Mouse (Mus musculus) heart, postnatal 10 days (tissue): ENCODE data around the gene Adam21. TPM values are rescaled to one million over a fixed set of nuclear protein-coding genes. Genes with fewer than 3 reads are reported as not detected.
"Not testable (repeated sequence)": the region's sequence is repeated elsewhere in the genome, so short reads cannot be mapped to it uniquely, and the experiment has no call there.

Experiments
- DNase-seq, 2 experiments: peaks; one replicate each; pipeline ENCODE4 v3.0.0; 2021
- intact Hi-C: fragments of 180-260 bp; cut with DNase I; formaldehyde crosslinking; loops from one replicate; pipeline ENCODE4 v1.15.1; 2025
- total RNA-seq, 2 experiments: library from RNA; stranded (reverse); gene quantifications; 2 replicates each; pipeline ENCODE4 v1.2.3; 2021

The Adam21 gene
- total RNA-seq = under 1 TPM; 0.07 to 0.14 TPM

DNA sequence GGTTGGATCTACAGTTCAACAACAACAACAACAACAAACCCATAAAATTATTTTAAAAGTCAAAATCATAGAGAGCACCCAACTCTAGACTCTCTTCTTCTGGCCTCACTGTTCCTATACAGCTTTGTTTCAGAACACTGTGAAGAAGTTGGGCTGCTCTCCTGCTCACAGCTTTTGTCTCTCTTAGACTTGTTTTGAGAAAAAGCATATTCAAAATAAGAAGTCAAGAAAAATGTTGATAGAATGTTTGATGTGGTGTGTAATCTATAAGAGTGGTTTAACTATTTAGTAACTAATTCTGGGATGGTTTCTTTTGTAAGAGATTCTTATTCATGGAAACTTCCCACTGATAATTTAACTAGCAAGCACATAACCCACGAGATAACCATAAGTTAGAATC, at the start of gene Adam21:
Gene Adam21 (minus strand): TSS at position 101 of the 400 bp plus-strand sequence.
- no peak for DNase-seq
- intact Hi-C loops = no loop called here

DNA sequence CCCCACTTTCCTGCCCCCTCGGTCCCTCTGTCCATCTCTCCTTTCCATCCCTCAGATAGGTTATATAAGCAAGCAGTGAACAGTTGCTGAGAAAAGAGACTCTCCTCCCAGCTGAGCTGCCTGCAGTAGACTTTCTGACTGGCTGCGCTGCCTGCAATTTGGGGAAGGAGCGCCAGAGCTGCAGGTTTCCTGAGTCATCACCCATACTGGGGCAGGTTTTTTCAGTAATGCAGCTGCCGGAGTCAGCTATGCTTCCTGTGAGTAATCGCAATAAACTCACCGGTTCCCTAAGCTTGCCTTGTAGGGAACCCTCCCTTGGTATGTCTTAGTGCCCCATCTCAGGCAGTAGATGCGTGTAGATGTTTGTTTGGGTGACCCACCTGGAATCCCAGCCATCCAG, 48.7 kb upstream of the Adam21 start:
- DNase-seq = no peak
- intact Hi-C loops = loop anchor here (5.0 kb wide), 1 partner anchor 300 kb away; no protein-coding TSS in a partner anchor

DNA sequence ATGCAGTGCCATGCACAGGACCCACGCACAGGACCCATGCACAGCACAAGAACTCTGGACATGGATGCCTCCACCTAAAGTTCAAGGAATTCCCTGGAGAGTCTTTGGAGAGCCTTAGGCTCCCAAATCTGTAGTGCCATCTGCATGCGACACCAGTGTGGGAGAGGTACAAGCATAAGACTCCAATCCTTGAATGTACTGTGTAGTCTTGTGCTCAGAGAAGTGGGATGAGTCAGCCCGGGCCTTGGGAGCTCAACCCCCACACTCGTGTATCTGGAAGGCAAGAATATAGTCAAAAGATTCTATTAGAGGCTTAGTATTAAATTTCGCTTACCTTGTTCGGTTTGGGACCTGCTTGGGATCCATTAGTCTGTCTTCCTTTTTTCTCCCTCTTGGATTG, 47.5 kb upstream of the Adam21 start:
- intact Hi-C loops = loop anchor here (5.0 kb wide), 1 partner anchor 301 kb away; no protein-coding TSS in a partner anchor
- no peak for DNase-seq

DNA sequence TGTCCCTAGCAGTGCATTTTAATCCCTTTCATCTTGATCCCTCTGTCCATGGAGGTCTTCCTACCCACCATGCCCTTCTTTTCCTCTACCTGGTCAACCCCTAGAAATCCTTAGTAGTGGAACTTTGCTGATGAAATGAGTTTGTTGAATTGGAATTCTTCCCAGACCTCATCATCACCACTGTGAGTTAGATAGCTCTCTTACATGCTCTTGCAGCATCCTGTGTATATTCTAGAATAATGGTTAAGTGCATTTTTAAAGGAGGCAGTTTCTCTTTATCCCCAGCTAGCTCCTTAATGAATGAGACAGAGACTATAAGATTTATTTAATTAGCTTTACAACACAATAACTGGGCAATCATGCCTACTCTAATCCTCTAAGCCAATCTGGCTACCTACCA, 41.2 kb upstream of the Adam21 start:
- intact Hi-C loops = no loop called here
- no peak for DNase-seq

DNA sequence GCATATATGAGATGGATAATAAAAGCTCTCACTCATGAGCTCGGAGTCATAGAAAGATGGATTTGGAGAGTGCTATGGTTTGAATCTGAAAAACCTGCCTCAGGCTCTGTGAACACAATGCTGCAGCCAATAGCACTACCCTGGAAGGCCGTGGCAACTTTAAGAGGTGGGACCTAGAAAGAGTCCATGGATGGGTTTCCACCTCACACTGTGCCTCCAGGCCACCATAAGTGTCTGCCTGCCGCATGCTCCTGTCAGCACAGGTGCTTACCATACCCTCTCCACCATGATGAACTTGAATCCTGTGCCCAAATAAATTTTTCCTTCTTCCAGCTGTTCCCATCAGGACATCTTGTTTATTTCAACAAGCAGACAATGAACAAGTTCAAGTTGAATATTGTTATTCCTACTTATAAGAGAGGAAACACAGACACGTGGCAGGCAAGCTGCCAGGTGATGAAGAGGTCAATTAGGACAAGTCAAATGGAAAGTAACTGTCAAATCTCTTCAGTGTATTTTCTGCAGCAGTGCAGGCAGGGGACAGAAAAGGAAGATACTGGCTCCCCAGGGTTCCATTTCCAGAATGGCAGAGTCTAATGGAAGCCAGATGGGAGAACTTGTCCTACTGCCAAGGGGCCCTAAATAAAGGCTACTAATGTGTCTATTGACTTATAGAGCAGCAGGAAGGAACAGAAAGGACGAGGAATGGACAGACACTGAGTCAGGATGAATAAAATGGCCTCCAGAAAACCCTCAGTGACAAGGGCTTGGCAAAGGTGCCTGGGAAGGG, 36.9 kb upstream of the Adam21 start:
- intact Hi-C loops = no loop called here
- DNase-seq = no peak

DNA sequence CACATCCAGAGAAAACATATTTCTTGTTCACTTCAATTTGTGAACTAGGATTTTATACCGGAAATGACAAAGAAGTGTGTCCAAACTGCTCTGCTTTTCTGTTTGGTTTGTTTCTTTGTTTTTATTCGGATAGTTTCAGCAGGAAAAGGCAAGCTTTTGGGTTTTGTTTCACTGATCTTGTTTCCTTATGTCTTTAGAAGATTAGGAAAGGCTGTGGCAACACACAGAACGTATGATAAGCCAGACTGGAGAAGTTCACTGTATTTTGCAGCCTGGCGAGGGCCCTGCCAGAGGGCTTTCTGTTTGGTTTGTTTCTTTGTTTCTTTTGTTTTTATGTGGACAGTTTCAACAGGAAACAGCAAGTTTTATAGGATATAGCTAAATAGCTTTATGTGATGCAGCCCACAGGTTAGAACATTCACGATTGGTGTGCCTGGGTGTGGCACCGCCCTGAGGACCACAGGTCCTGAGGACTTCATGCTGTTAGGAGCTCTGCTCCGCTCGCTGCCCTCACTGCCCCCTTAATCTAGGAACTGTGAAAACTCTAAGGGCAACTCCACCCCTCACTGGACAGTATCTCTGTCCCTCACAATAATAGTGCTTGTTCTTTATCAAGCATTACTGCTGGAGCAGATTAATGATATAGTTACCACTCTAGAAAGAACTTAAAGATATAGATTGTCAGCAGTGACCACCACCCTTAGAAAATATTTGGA, 28.4 kb upstream of the Adam21 start:
- intact Hi-C loops = loop anchor here (5.0 kb wide), 1 partner anchor 109 kb away; the partner anchor contains the start of gene Cox16
- no peak for DNase-seq

DNA sequence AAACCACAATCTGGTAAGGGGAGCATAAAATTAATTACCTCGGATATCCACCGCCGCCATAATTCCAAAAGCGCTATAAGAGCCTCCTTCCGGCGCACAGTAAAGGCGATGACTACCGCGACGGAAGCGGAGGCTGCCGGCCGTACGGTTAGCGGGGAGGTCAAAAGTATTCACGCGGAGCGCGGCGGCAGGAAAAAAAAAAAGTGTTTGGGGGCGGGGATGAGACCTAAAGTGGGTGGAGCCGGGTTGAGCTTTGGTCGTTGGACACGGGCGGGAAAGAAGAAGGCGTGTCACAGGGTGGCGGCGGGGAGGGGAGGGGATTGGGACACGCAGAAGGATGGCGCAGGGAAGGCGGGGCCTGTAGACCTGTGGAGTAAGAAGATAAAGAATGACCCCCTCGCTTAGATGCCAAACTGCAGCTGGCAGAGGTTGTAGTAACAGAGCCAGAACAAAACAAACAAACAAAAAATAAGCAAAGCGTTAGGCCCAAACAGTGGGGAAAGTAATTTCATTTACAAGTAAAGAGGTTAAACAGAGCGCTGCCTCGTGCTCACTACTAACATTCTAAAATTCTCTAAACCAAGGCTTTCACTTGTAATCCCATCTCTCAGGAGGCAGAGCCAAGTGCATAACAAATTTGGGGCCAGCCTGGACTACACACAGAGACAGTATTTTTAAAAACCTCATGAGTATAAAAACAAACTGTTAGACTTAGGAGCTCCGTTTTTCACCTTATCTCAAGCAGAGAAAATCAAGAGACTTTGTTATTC, 26.8 kb upstream of the Adam21 start, which contains the start of gene Med6:
Gene Med6 (minus strand): TSS at position 107 of the 770 bp plus-strand sequence.
- DNase-seq = peak; percentile 95
- intact Hi-C loops = loop anchor here (2.0 to 5.0 kb wide), 2 partner anchors 62 to 108 kb away; partner anchors contain the start of genes Cox16, Gm20498 and Synj2bp

DNA sequence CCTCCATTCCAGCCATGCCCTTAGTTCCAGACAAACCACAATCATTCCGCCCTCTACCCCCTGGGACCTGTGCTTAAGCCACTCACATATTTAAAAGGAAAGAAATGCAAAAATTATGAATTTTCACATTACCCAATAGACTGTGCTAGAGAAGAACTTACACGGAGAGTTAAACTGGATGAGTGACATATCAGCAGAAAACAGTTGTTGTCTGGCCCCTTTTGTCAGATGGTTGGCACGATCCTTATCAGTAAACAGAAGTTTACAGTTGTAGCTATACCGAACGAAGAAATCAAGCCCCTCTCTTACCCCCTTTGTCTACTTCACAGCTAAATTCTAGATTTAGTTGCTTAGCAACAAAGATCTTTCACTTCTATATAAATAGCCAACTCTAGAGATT, 343 bp downstream of the Adam21 start:
- no peak for DNase-seq
- intact Hi-C loops = no loop called here

DNA sequence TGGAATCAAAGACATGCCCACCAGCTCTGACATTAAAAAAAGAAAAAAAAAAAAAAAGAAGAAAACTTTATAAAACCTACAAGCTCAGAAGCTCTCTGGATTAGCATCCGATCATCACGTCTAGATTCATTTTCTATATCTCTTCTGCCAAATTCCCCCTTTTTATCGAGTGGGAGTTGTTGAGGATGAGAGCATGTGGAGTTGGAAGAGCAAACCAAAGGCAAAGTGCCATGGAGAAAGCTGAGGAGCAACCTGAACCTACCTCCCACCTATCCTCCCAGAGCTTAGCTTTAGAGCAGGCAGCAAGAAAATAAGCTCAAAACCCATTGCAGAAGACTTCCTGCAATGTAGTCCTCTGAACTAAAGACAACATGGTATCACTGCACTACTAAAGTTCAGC, 4.1 kb downstream of the Adam21 start:
- DNase-seq = no peak
- intact Hi-C loops = no loop called here

DNA sequence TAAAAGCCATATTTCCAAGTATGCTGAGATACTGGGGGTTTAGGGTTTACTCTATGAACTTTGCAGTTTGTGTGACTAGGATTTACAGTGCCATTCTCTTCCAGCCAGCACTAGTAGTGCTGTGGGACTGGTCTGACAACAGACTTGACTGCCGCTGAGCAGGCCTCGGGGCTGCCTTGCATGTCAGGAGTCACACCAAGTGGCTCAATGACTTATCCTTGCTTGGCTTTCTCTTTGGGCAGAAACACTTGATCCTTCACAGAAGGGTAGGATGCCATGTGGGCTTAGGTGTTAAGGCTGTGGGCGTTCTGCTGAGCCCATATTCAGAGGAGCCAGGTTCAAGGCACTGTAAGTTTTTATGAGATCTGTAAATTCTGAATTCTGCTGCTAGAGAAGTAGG, 19.0 kb downstream of the Adam21 start:
- DNase-seq = no peak

DNA sequence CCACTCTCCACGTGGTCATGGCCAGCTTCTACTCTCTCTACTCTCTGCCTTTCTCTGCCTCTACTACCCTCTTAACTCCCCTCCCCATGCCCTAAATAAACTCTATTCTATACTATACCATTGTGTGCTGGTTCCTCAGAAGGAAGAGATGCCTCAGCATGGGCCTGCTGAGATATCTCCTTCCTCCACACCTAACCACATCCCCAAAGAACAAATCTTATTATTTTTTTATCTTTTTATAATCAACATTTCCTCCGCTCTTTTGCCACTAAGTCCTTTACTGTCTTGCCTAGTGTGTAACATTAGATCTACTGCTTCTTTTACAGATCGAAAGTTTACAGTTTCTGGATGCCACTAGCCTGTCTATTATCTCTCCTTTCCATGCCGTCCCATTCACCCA, 21.1 kb downstream of the Adam21 start:
- no peak for DNase-seq
- intact Hi-C loops = no loop called here

More for the DNA sequence above, 19.0 kb downstream of the Adam21 start:
- intact Hi-C loops = no loop called here

DNA sequence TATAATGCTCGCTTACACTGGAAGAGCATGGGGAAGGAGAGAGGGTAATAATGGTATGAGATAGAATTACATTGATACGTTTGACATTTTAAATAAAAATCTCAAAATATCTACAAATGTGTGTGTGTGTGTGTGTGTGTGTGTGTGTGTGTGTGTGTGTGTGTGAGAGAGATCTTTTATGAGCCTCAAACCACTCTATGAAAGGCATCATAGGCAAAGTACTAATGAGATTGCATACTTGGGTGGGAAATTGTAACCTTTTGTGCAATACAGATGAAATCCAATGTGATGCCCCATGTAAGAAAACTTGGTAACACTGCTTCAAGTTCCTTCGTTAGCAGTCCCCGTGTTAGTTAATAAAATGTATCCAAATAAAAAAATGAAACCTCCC, 35.2 kb downstream of the Adam21 start:
- peak in 1 of 2 experiments; percentile 4 for DNase-seq
- intact Hi-C loops = loop anchor here (2.0 kb wide), 1 partner anchor 62 kb away; the partner anchor contains the start of gene Med6

DNA sequence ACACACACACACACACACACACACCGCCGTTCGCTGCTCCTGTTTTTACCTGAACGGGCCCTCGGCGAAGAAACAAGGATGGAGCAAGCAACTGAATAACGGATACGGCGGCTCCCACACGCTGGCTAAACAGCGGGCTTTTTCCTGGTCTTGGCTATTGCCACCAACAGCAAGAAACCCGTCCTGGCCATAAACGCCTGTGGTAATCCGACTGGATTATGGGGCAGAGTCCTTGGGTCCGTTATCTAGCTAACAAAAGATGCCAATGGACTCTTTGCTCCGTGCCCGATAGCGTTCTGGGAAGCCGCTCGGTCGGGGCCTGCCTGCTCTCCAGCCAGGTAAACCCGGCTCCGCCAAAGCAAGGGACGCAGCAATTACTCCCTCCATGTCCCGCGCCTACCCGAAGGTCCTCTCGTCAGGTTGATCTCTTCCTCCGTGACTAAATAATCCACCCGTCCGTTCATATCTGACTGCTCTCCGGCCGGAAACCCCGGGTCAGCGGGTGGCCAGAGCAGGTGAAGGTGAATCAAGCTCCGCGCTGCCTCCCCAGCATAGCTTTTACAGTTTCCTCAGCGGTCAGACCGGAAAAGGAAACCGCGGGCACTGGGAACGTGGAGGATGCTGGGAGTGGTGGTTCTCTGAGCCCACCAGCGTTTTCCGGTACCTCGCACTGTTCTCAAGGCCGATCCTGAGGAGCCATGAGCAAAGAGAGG, 35.8 kb downstream of the Adam21 start, which contains the start of the genes Gm20498 and Synj2bp:
Gene Gm20498 (minus strand): TSS at position 590 of the 713 bp plus-strand sequence.
Gene Synj2bp (minus strand): TSS at position 596 of the 713 bp plus-strand sequence.
- DNase-seq = peak; percentile 89
- intact Hi-C loops = loop anchor here (2.0 kb wide), 1 partner anchor 62 kb away; the partner anchor contains the start of gene Med6

DNA sequence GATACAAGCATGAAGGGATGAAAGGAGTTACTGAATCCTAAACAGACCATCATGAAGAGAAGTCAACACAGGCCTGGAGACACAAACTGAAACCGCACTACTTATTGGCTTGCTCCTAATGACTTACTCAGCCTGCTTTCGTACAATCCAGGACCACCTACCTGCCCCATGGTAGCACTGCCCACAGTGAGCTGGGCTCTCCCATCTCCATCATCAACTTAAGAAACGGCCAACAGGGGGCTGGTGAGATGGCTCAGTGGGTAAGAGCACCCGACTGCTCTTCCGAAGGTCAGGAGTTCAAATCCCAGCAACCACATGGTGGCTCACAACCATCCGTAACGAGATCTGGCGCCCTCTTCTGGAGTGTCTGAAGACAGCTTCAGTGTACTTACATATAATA, 37.7 kb downstream of the Adam21 start:
- DNase-seq, intact Hi-C loops: not testable (repeated sequence)

Other genes starting within 250 kb of the Adam21 start
- gene Slc8a3, start 235.3 kb downstream of the Adam21 start, total RNA-seq = under 1 TPM; 0.26 to 0.27 TPM
- under 1 TPM; 0.45 to 0.55 TPM for gene Gm4787, start 189.0 kb downstream of the Adam21 start, total RNA-seq
- under 1 TPM; 0.74 to 0.89 TPM for gene Adam4, start 146.5 kb downstream of the Adam21 start, total RNA-seq
- 10 to 100 TPM; 65.3 to 68.3 TPM for gene Cox16, start 83.3 kb downstream of the Adam21 start, total RNA-seq
- 10 to 100 TPM; 35.8 to 42.6 TPM for gene Gm20498, start 35.6 kb downstream of the Adam21 start, total RNA-seq
- gene Synj2bp, start 35.6 kb downstream of the Adam21 start, total RNA-seq = 10 to 100 TPM; 35.9 to 43.0 TPM
- 10 to 100 TPM; 16.5 to 19.7 TPM for gene Med6, start 26.5 kb upstream of the Adam21 start, total RNA-seq
- 1 to 10 TPM; 5.0 to 5.7 TPM for gene Ttc9, start 62.8 kb upstream of the Adam21 start, total RNA-seq
- under 1 TPM; 0.26 to 0.45 TPM for gene Map3k9, start 212.7 kb upstream of the Adam21 start, total RNA-seq